Mouse (Mus musculus): Measurements from ENCODE around the gene Lemd2.

- TF ChIP-seq POLR2A (IDR thresholded peaks at IDR 0.05; ENCODE audit: low read depth, low read length) = no peak
- no peak for TF ChIP-seq CTCF (IDR thresholded peaks at IDR 0.05; ENCODE audit: extremely low read depth, insufficient read length, insufficient replicate concordance, low read depth, low read length)
Observed at GRCm38 (mm10) chr17:27251150-27251549, 46.9 kb upstream of the Lemd2 start.

Data from small intestine, adult 2 months (tissue).